Mouse (Mus musculus): ENCODE measurements around the gene Gpr26. TPM values are rescaled to one million over a fixed set of nuclear protein-coding genes. Genes with fewer than 3 reads are reported as not detected.
A peak's percentile ranks its signal among the peaks of the same experiment; 100 is the strongest.

Gene Gpr26
- polyA plus RNA-seq, 1 experiment from 2014 or later: not detected

DNA sequence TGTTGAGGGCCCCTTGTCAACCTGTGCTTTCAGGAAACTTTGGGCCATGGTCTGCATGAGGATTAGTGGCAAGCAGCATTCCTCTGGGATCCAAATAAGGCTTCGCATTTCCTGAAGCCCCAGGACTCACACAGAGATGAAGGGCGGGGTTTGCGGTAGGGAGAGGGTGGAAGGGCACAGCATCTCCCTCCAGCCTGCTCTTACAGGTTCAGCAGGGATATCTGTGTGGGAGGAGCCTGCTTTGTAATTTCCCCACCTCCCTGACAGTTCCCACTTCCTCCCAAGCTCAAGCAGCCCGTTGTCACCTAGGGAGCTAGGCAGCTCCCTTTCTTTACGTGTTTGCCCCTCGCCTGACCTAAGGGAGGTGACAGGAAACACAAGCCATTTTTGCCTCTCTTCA, 22.8 kb downstream of the Gpr26 start:
- no peak for DNase-seq (ENCODE audit: low spot score)
- Histone ChIP-seq H3K27ac (replicated peaks) (no peak overlapping the region), H3K9me3 (no peaks in the 10 kb centered on the region), H3K27me3 (replicated peaks; ENCODE audit: low read depth, poor library complexity, severe bottlenecking) (no peaks in the 10 kb centered on the region), H3K36me3 (replicated peaks) (no peaks in the 10 kb centered on the region), H3K4me3 (no peak overlapping the region), H3K4me1 (peaks cover 5% of the 10 kb centered on the region; the same call in 1 of the 2 replicates)
- WGBS: 30% methylated on average over 6 of the region's 6 CpGs

DNA sequence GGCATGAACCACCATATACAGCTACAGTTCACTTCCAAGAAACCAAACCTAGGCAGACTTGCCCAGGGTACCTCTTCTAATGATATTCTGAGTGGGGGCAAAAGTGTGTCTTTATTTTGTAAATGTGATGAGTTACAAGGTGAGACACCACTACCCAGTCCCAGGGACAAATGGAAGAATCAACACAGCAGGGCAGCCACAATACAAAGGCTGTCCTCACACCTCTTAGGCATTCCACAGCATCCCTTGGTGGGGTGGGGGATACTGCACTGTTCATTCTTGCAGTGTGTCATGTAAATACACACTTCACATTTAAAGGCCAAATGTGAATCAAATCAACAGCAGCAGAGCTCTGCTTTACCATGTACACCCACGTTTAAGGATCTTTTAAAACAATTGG, 26.0 kb downstream of the Gpr26 start:
- H3K36me3 ChIP-seq (replicated peaks): no peaks in the 10 kb centered on the region
- 67% methylated on average over 1 of the region's 1 CpGs for WGBS
- no peak overlapping the region for H3K27ac ChIP-seq (replicated peaks)
- no peaks in the 10 kb centered on the region for H3K27me3 ChIP-seq (replicated peaks; ENCODE audit: low read depth, poor library complexity, severe bottlenecking)
- DNase-seq (ENCODE audit: low spot score): no peak
- no peak overlapping the region for H3K4me3 ChIP-seq
- H3K4me1 ChIP-seq: peaks cover 5% of the 10 kb centered on the region; the same call in 1 of the 2 replicates
- H3K9me3 ChIP-seq: no peaks in the 10 kb centered on the region

DNA sequence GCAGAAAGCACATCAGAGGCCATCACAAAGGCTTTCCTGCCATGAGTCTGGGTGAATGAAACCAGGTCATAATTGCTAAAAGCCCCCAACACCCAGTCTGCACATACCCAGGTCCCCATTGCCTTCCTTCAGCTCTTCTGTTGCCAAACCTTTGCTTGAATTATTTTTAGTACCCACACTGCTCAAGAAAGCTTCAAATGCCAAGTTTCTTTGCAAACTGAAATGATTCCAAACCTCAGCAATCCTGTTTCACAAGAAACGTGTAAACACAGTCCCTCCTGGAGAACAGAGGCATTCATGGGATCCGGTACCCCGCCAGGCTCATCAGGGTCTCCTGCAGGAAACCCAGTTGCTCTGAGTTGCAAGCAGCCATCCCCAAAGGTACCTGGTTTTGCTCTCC, 26.6 kb downstream of the Gpr26 start:
- Histone ChIP-seq H3K27me3 (replicated peaks; ENCODE audit: low read depth, poor library complexity, severe bottlenecking) (no peaks in the 10 kb centered on the region), H3K4me1 (peaks cover 5% of the 10 kb centered on the region; the same call in 1 of the 2 replicates), H3K27ac (replicated peaks) (no peak overlapping the region), H3K9me3 (no peaks in the 10 kb centered on the region), H3K36me3 (replicated peaks) (no peaks in the 10 kb centered on the region), H3K4me3 (no peak overlapping the region)
- 74% methylated on average over 3 of the region's 3 CpGs for WGBS
- no peak for DNase-seq (ENCODE audit: low spot score)

- no peaks in the 10 kb centered on the region for H3K9me3 ChIP-seq
- no peak for DNase-seq (ENCODE audit: low spot score)
- no peaks in the 10 kb centered on the region for H3K27me3 ChIP-seq (replicated peaks; ENCODE audit: low read depth, poor library complexity, severe bottlenecking)
- H3K4me3 ChIP-seq: no peak overlapping the region
- no peak overlapping the region for H3K27ac ChIP-seq (replicated peaks)
- H3K4me1 ChIP-seq: no peaks in the 10 kb centered on the region
- H3K36me3 ChIP-seq (replicated peaks): no peaks in the 10 kb centered on the region
- WGBS: 67% methylated on average over 14 of the region's 14 CpGs
These were observed 39.9 kb downstream of the Gpr26 start for GRCm38 (mm10) chr7:132005996-132006696.

GRCm38 (mm10) chr7:132009002-132009401, 42.7 kb downstream of the Gpr26 start:
- no peaks in the 10 kb centered on the region for H3K27me3 ChIP-seq (replicated peaks; ENCODE audit: low read depth, poor library complexity, severe bottlenecking)
- H3K27ac ChIP-seq (replicated peaks): no peak overlapping the region
- H3K4me3 ChIP-seq: no peak overlapping the region
- H3K36me3 ChIP-seq (replicated peaks): no peaks in the 10 kb centered on the region
- DNase-seq (ENCODE audit: low spot score): no peak
- WGBS: 84% methylated on average over 7 of the region's 7 CpGs
- H3K9me3 ChIP-seq: no peaks in the 10 kb centered on the region
- H3K4me1 ChIP-seq: peaks cover 9% of the 10 kb centered on the region; the same call in 1 of the 2 replicates

- H3K36me3 ChIP-seq (replicated peaks): no peaks in the 10 kb centered on the region
- H3K4me1 ChIP-seq: peaks cover 25% of the 10 kb centered on the region
- WGBS: 45% methylated on average over 1 of the region's 1 CpGs
- H3K27me3 ChIP-seq (replicated peaks; ENCODE audit: low read depth, poor library complexity, severe bottlenecking): no peaks in the 10 kb centered on the region
- H3K27ac ChIP-seq (replicated peaks): no peak overlapping the region
- no peaks in the 10 kb centered on the region for H3K9me3 ChIP-seq
- no peak overlapping the region for H3K4me3 ChIP-seq
- DNase-seq (ENCODE audit: low spot score): no peak
These were observed 46.9 kb downstream of the Gpr26 start for GRCm38 (mm10) chr7:132012969-132013679.

- H3K27me3 ChIP-seq (replicated peaks; ENCODE audit: low read depth, poor library complexity, severe bottlenecking): no peaks in the 10 kb centered on the region
- WGBS: 76% methylated on average over 5 of the region's 5 CpGs
- H3K36me3 ChIP-seq (replicated peaks): no peaks in the 10 kb centered on the region
- H3K4me3 ChIP-seq: no peak overlapping the region
- no peak overlapping the region for H3K27ac ChIP-seq (replicated peaks)
- H3K9me3 ChIP-seq: no peaks in the 10 kb centered on the region
- no peak for DNase-seq (ENCODE audit: low spot score)
- peaks cover 25% of the 10 kb centered on the region for H3K4me1 ChIP-seq
These were observed 47.7 kb downstream of the Gpr26 start for GRCm38 (mm10) chr7:132013970-132014369.

- Histone ChIP-seq H3K36me3 (replicated peaks) (no peaks in the 10 kb centered on the region), H3K4me1 (peaks cover 25% of the 10 kb centered on the region), H3K27ac (replicated peaks) (no peak overlapping the region), H3K9me3 (no peaks in the 10 kb centered on the region), H3K27me3 (replicated peaks; ENCODE audit: low read depth, poor library complexity, severe bottlenecking) (no peaks in the 10 kb centered on the region), H3K4me3 (no peak overlapping the region)
- peak; percentile 24 for DNase-seq (ENCODE audit: low spot score)
- WGBS: 5% methylated on average over 3 of the region's 3 CpGs
These were observed 48.9 kb downstream of the Gpr26 start for GRCm38 (mm10) chr7:132015193-132015592.

DNA sequence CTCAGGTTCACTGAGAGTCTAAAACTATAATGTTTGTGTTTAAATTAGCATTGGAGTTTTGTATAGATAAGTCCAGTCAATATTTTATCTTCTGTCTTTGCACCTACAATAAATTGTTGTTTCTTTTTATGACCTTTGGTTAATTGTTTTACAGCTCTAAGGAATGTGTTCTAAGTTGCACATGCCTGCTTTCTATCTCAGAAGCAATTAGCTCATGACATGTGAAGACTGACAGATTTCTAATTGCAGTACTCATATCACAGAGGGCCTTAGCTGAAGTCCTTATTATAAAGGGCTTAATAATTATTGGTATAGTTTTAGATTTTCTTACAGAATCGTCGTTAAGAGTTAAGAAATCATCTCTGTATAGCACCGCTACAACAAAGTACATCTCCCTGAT, 49.7 kb downstream of the Gpr26 start:
- H3K27me3 ChIP-seq (replicated peaks; ENCODE audit: low read depth, poor library complexity, severe bottlenecking): no peaks in the 10 kb centered on the region
- no peak overlapping the region for H3K4me3 ChIP-seq
- no peak overlapping the region for H3K27ac ChIP-seq (replicated peaks)
- DNase-seq (ENCODE audit: low spot score): no peak
- no peaks in the 10 kb centered on the region for H3K9me3 ChIP-seq
- WGBS: 71% methylated on average over 3 of the region's 3 CpGs
- no peaks in the 10 kb centered on the region for H3K36me3 ChIP-seq (replicated peaks)
- peaks cover 25% of the 10 kb centered on the region for H3K4me1 ChIP-seq

GRCm38 (mm10) chr7:132025591-132025990, 59.3 kb downstream of the Gpr26 start:
- H3K4me1 ChIP-seq: peaks cover 12% of the 10 kb centered on the region; the same call in 1 of the 2 replicates
- H3K9me3 ChIP-seq: no peaks in the 10 kb centered on the region
- 68% methylated on average over 6 of the region's 6 CpGs for WGBS
- H3K27me3 ChIP-seq (replicated peaks; ENCODE audit: low read depth, poor library complexity, severe bottlenecking): no peaks in the 10 kb centered on the region
- no peak overlapping the region for H3K27ac ChIP-seq (replicated peaks)
- H3K4me3 ChIP-seq: no peak overlapping the region
- DNase-seq (ENCODE audit: low spot score): no peak
- H3K36me3 ChIP-seq (replicated peaks): no peaks in the 10 kb centered on the region

GRCm38 (mm10) chr7:132026671-132027070, 60.4 kb downstream of the Gpr26 start:
- Histone ChIP-seq H3K4me3 (no peak overlapping the region), H3K9me3 (no peaks in the 10 kb centered on the region), H3K4me1 (peaks cover 17% of the 10 kb centered on the region; the same call in 1 of the 2 replicates), H3K27ac (replicated peaks) (no peak overlapping the region), H3K27me3 (replicated peaks; ENCODE audit: low read depth, poor library complexity, severe bottlenecking) (no peaks in the 10 kb centered on the region), H3K36me3 (replicated peaks) (no peaks in the 10 kb centered on the region)
- no peak for DNase-seq (ENCODE audit: low spot score)
- WGBS: 71% methylated on average over 6 of the region's 6 CpGs

- H3K27ac ChIP-seq (replicated peaks): no peak overlapping the region
- H3K4me1 ChIP-seq: peaks cover 28% of the 10 kb centered on the region
- no peaks in the 10 kb centered on the region for H3K9me3 ChIP-seq
- H3K27me3 ChIP-seq (replicated peaks; ENCODE audit: low read depth, poor library complexity, severe bottlenecking): no peaks in the 10 kb centered on the region
- H3K4me3 ChIP-seq: no peak overlapping the region
- DNase-seq (ENCODE audit: low spot score): no peak
- WGBS: 67% methylated on average over 6 of the region's 6 CpGs
- no peaks in the 10 kb centered on the region for H3K36me3 ChIP-seq (replicated peaks)
These were observed 65.8 kb downstream of the Gpr26 start for GRCm38 (mm10) chr7:132031940-132032531.
